Mouse (Mus musculus) midbrain, postnatal 0 days (tissue): ENCODE measurements around the gene Magi3. TPM values are rescaled to one million over a fixed set of nuclear protein-coding genes. Genes with fewer than 3 reads are reported as not detected.
A peak's percentile ranks its signal among the peaks of the same experiment; 100 is the strongest.

Experiments used
- ATAC-seq: fragments of 200-750 bp; cut with Nextera tagmentation; 2 replicates; pipeline ENCODE4 v1.8.0; 2017; ENCODE audit warnings: moderate number of reproducible peaks, mild to moderate bottlenecking, moderate TSS enrichment, moderate library complexity; ENCODE audit not compliant: low FRiP score
- DNase-seq: peaks from one replicate; pipeline ENCODE4 v3.0.0-alpha.2; 2015; ENCODE audit warnings: low spot score
- H3K27ac ChIP-seq: fragments of 300-500 bp; sonication (generic); 2 replicates; pipeline ENCODE4 v1.5.1; 2014; ENCODE audit warnings: low read depth, mild to moderate bottlenecking, low read length, mixed read lengths
- H3K27me3 ChIP-seq: fragments of 300-500 bp; sonication (generic); 2 replicates; pipeline ENCODE4 v1.6.1; 2014; ENCODE audit warnings: low read length, control low read depth, mixed read lengths; ENCODE audit not compliant: insufficient read depth
- H3K36me3 ChIP-seq: fragments of 300-500 bp; sonication (generic); 2 replicates; pipeline ENCODE4 v1.6.1; 2014; ENCODE audit warnings: low read length, control low read depth, mixed read lengths; ENCODE audit not compliant: insufficient read depth
- H3K4me1 ChIP-seq: fragments of 300-500 bp; sonication (generic); 2 replicates; pipeline ENCODE4 v1.6.1; 2014; ENCODE audit warnings: mild to moderate bottlenecking, control low read depth, antibody characterized with exemption, low read length, mixed read lengths; ENCODE audit not compliant: insufficient read depth
- H3K4me2 ChIP-seq: fragments of 300-500 bp; sonication (generic); 2 replicates; pipeline ENCODE4 v1.6.1; 2014; ENCODE audit warnings: low read depth, mild to moderate bottlenecking, low read length, mixed read lengths; ENCODE audit not compliant: poor library complexity, severe bottlenecking
- H3K4me3 ChIP-seq: fragments of 300-500 bp; sonication (generic); 2 replicates; pipeline ENCODE4 v1.5.1; 2014; ENCODE audit warnings: low read depth, mild to moderate bottlenecking, low read length, moderate library complexity
- H3K9ac ChIP-seq: fragments of 300-500 bp; sonication (generic); replicated peaks from 2 replicates; pipeline ENCODE4 v1.6.1; 2014; ENCODE audit warnings: mild to moderate bottlenecking, low read length, moderate library complexity, mixed read lengths; ENCODE audit not compliant: poor library complexity, severe bottlenecking
- H3K9me3 ChIP-seq: fragments of 300-500 bp; sonication (generic); 2 replicates; pipeline ENCODE4 v1.6.1; 2016; ENCODE audit warnings: low read length, control low read depth
- CTCF ChIP-seq: IDR thresholded peaks from 2 replicates; pipeline ENCODE4 v1.5.1; 2016; ENCODE audit warnings: antibody characterized with exemption, mild to moderate bottlenecking
- WGBS: fragments of 180-500 bp; shearing (Covaris S2); extraction: QIAGEN DNeasy Blood & Tissue Kit; methylation state at CpG from one replicate; pipeline ENCODE4 v1.1.7; 2014; 5-methylcytosine and 5-hydroxymethylcytosine counted together
- polyA plus RNA-seq: library from polyadenylated mRNA; unstranded; fragments of >200 nt; fragmentation: Nextera tagmentation; extraction: Ambion mirVana; gene quantifications from 2 replicates; pipeline ENCODE4 v1.2.1, GENCODE M21; 2015
- total RNA-seq: library from RNA; depleted of rRNA; stranded (reverse); fragments of >200 nt; gene quantifications from 2 replicates; pipeline ENCODE4 v1.2.3, GENCODE M21; 2014

Gene Magi3
- total and polyA plus RNA-seq, 2 experiments from 2014 or later = 3.1 to 17.0 TPM

GRCm38 (mm10) chr3:104221156-104221555, 982 bp upstream of the Magi3 start:
- peak overlapping the region; percentile 90 for H3K4me3 ChIP-seq
- no peak for TF ChIP-seq CTCF
- peak overlapping the region; percentile 70 for H3K4me2 ChIP-seq
- no peak overlapping the region for H3K9ac ChIP-seq
- WGBS = 17% methylated on average over 11 of the region's 11 CpGs
- H3K27me3 ChIP-seq = no peaks in the 10 kb centered on the region
- no peaks in the 10 kb centered on the region for H3K9me3 ChIP-seq
- no peaks in the 10 kb centered on the region; the same call in 1 of the 2 replicates for H3K4me1 ChIP-seq
- no peak for DNase-seq
- no peak overlapping the region for H3K27ac ChIP-seq
- H3K36me3 ChIP-seq = no peaks in the 10 kb centered on the region
- ATAC-seq = no peak

GRCm38 (mm10) chr3:104219531-104220294, 461 bp downstream of the Magi3 start:
- DNase-seq = peak; percentile 11

DNA sequence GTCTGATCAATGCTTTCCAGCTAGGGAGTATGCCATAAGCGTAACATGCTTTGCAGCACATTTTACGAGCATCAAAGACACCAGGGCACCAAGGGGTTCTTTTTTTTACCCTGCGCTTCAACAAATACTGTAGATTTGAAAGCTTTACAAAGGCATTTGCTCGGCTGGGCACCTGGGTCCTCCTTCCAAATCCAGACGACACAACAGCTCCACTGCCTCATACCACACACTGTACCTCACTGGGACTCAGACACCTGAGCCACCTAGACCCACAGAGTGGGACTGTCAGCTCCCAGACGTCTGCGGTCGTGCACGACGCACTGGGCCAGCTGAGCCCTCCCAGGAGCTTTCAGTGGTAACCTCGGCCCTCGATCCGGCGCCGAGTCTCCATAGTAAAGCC, 1.2 kb downstream of the Magi3 start:
- H3K36me3 ChIP-seq = no peaks in the 10 kb centered on the region
- H3K9me3 ChIP-seq = no peaks in the 10 kb centered on the region
- TF ChIP-seq CTCF = no peak
- peak overlapping the region; percentile 43 for H3K27ac ChIP-seq
- DNase-seq = peak; percentile 33
- no peaks in the 10 kb centered on the region for H3K27me3 ChIP-seq
- ATAC-seq = no peak
- peak overlapping the region; percentile 91 for H3K9ac ChIP-seq
- under 1% methylated on average over 15 of the region's 15 CpGs for WGBS
- H3K4me2 ChIP-seq = peak overlapping the region; percentile 70
- peak overlapping the region; percentile 90 for H3K4me3 ChIP-seq
- H3K4me1 ChIP-seq = no peaks in the 10 kb centered on the region; the same call in 1 of the 2 replicates

More at GRCm38 (mm10) chr3:104219531-104220294, 461 bp downstream of the Magi3 start:
- H3K27me3 ChIP-seq = no peaks in the 10 kb centered on the region
- H3K4me3 ChIP-seq = peak overlapping the region; percentile 90
- TF ChIP-seq CTCF = no peak
- no peaks in the 10 kb centered on the region for H3K36me3 ChIP-seq
- H3K9ac ChIP-seq = peak overlapping the region; percentile 91
- peak overlapping the region; percentile 70 for H3K4me2 ChIP-seq
- WGBS = under 1% methylated on average over 80 of the region's 107 CpGs
- H3K9me3 ChIP-seq = no peaks in the 10 kb centered on the region
- H3K4me1 ChIP-seq = no peaks in the 10 kb centered on the region; the same call in 1 of the 2 replicates
- ATAC-seq = peak; percentile 59; the same call in 1 of the 2 replicates
- peak overlapping the region; percentile 90 for H3K27ac ChIP-seq

DNA sequence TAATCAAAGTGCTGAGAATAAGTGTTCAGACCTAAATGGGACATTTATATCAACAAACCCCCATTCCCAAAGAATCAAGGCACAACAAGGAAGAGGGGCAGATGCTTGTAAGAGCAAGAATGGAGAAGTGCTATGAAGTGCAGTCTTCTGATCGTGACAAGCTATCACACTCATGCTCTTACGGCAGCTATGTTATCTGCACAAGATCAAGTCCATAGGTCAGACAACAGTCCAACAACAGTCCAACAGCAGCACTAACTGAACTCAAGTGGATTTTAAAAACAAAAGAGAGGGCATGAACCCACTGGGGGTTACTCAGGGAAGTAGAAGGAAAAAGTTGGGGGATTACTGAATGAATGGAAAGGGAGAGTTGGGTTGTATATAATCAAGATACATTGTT, 30.4 kb downstream of the Magi3 start:
- H3K36me3 ChIP-seq = no peaks in the 10 kb centered on the region
- no peaks in the 10 kb centered on the region for H3K4me1 ChIP-seq
- H3K27me3 ChIP-seq = no peaks in the 10 kb centered on the region
- WGBS = 90% methylated on average over 2 of the region's 2 CpGs
- H3K4me3 ChIP-seq = no peak overlapping the region
- no peaks in the 10 kb centered on the region for H3K9me3 ChIP-seq
- no peak for TF ChIP-seq CTCF
- H3K4me2 ChIP-seq = no peak overlapping the region
- H3K9ac ChIP-seq = no peak overlapping the region
- DNase-seq (no peak), ATAC-seq (no peak)
- H3K27ac ChIP-seq = no peak overlapping the region

- ATAC-seq = no peak
- Histone ChIP-seq H3K27me3 (no peaks in the 10 kb centered on the region), H3K4me3 (no peak overlapping the region), H3K9ac (no peak overlapping the region), H3K4me1 (no peaks in the 10 kb centered on the region), H3K36me3 (no peaks in the 10 kb centered on the region), H3K9me3 (no peaks in the 10 kb centered on the region), H3K27ac (no peak overlapping the region), H3K4me2 (no peak overlapping the region)
- no peak for TF ChIP-seq CTCF
- 95% methylated on average over 1 of the region's 1 CpGs for WGBS
- no peak for DNase-seq
Observed at GRCm38 (mm10) chr3:104189234-104189633, 30.9 kb downstream of the Magi3 start.

DNA sequence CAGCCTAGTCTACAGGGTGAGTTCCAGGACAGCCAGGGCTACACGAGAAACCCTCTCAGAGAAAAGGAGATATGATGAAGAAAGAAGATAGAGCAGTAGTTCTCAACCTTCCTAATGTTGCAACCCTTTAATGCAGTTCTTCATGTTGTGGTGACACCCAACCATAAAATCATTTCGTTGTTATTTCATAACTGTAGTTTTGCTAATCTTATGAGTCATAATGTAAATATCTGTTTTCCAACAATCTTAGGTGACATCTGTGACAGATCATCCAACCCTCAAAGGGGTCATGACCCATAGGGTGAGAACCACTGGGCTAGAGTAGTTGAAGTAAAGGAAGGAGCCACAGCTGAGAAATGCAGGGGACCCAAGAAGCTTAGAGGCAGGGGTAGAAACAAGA, 35.9 kb downstream of the Magi3 start:
- ATAC-seq (no peak), DNase-seq (no peak)
- Histone ChIP-seq H3K27me3 (no peaks in the 10 kb centered on the region), H3K9ac (no peak overlapping the region), H3K4me2 (no peak overlapping the region), H3K4me3 (no peak overlapping the region), H3K27ac (no peak overlapping the region), H3K9me3 (no peaks in the 10 kb centered on the region), H3K4me1 (no peaks in the 10 kb centered on the region), H3K36me3 (no peaks in the 10 kb centered on the region)
- TF ChIP-seq CTCF = no peak
- 92% methylated on average over 2 of the region's 2 CpGs for WGBS
